31 mouse cellular contexts compared by ENCODE assay signal in the genomic region with DNA sequence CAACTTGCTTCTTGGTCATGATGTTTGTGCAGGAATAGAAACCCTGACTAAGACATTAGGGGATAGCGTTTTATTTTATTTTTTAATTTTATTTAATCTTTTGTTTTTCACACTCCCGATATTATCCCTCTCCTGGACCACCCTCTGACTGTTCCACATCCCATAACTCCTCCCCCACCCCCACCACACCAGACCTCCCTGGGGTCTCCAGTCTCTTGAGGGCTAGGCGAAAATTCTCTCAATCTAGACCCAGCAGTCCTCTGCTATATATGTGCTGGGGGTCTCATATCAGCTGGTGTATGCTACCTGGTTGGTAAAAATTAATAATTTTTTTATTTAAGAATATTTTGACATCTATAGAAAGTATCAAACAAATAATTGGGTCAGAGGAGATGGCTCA.
"Had no signal": no experiment of that assay in that cellular context is flagged by ENCODE, and none has a peak within 500 bp of the region (broad histone marks: within the 10 kb centered on the region; RNA-seq: fewer than 3 reads in every experiment).

No protein-coding gene starts in this region.

- H3K27ac ChIP-seq: limb, embryonic 10.5 days; limb, embryonic 12.5 days; limb, embryonic 13.5 days; limb, embryonic 15.5 days; liver, embryonic 12.5 days; liver, embryonic 13.5 days; liver, embryonic 14.5 days; liver, embryonic 15.5 days; lung, embryonic 15.5 days; macrophage; midbrain, embryonic 10.5 days; midbrain, embryonic 12.5 days; midbrain, embryonic 13.5 days; midbrain, embryonic 15.5 days had no signal

- H3K4me3 ChIP-seq: limb, embryonic 10.5 days; limb, embryonic 12.5 days; limb, embryonic 13.5 days; limb, embryonic 15.5 days; liver, embryonic 12.5 days; liver, embryonic 13.5 days; liver, embryonic 15.5 days; lung, embryonic 15.5 days; megakaryocyte, embryonic 14.5 days; midbrain, embryonic 10.5 days; midbrain, embryonic 12.5 days; midbrain, embryonic 13.5 days; midbrain, embryonic 15.5 days; myocyte had no signal

- H3K9ac ChIP-seq: limb, embryonic 12.5 days; limb, embryonic 13.5 days; limb, embryonic 15.5 days; liver, embryonic 12.5 days; liver, embryonic 13.5 days; liver, embryonic 14.5 days; liver, embryonic 15.5 days; liver, postnatal 0 days; lung, embryonic 14.5 days; lung, embryonic 15.5 days; midbrain, embryonic 12.5 days; midbrain, embryonic 13.5 days; midbrain, embryonic 15.5 days had no signal

- ATAC-seq: liver, embryonic 12.5 days; liver, postnatal 0 days; lung, postnatal 0 days; midbrain, embryonic 13.5 days; midbrain, embryonic 15.5 days; midbrain, embryonic 16.5 days had no signal

- H3K4me1 ChIP-seq: limb, embryonic 10.5 days; limb, embryonic 12.5 days; limb, embryonic 13.5 days; limb, embryonic 15.5 days; liver, embryonic 12.5 days; liver, embryonic 13.5 days; liver, embryonic 15.5 days; lung, embryonic 15.5 days; megakaryocyte, embryonic 14.5 days; midbrain, embryonic 10.5 days; midbrain, embryonic 12.5 days; midbrain, embryonic 13.5 days; midbrain, embryonic 15.5 days had no signal

- H3K4me2 ChIP-seq: limb, embryonic 12.5 days; limb, embryonic 13.5 days; limb, embryonic 15.5 days; liver, embryonic 11.5 days; liver, embryonic 12.5 days; liver, embryonic 13.5 days; liver, embryonic 15.5 days; lung, embryonic 14.5 days; lung, embryonic 15.5 days; midbrain, embryonic 11.5 days; midbrain, embryonic 12.5 days; midbrain, embryonic 13.5 days; midbrain, embryonic 15.5 days had no signal

- DNase-seq: left cerebral cortex, postnatal 4 days; liver; liver, embryonic 13.5 days; liver, postnatal 0 days; lung, adult 18-20 months; lung, adult 2 months; lung, embryonic 14.5 days; lung, postnatal 10 days; lung, postnatal 14 days; lung, postnatal 36 days; lung, postnatal 4 days; midbrain, embryonic 14.5 days had no signal

- H3K27me3 ChIP-seq: limb, embryonic 12.5 days; limb, embryonic 13.5 days; limb, embryonic 15.5 days; liver, embryonic 12.5 days; liver, embryonic 13.5 days; liver, embryonic 15.5 days; lung, embryonic 15.5 days; megakaryocyte, embryonic 14.5 days; midbrain, embryonic 12.5 days; midbrain, embryonic 13.5 days; midbrain, embryonic 15.5 days had no signal

- H3K9me3 ChIP-seq: limb, embryonic 10.5 days; limb, embryonic 12.5 days; limb, embryonic 13.5 days; limb, embryonic 15.5 days; liver, embryonic 13.5 days; liver, embryonic 15.5 days; lung, embryonic 15.5 days; megakaryocyte, embryonic 14.5 days; midbrain, embryonic 10.5 days; midbrain, embryonic 12.5 days; midbrain, embryonic 13.5 days; midbrain, embryonic 15.5 days had no signal

- H3K36me3 ChIP-seq: limb, embryonic 10.5 days; limb, embryonic 12.5 days; limb, embryonic 13.5 days; limb, embryonic 15.5 days; liver, embryonic 12.5 days; liver, embryonic 13.5 days; liver, embryonic 15.5 days; lung, embryonic 15.5 days; midbrain, embryonic 10.5 days; midbrain, embryonic 12.5 days; midbrain, embryonic 13.5 days; midbrain, embryonic 15.5 days had no signal
